Mouse (Mus musculus) cerebral cortex, adult 2 months (tissue): ENCODE results near the gene Mmd2.

Experiments
- WGBS: fragments of 180-500 bp; shearing (Covaris S2); methylation state at CpG from one replicate; pipeline ENCODE4 v1.1.7; 2018; 5-methylcytosine and 5-hydroxymethylcytosine counted together

Gene Mmd2

DNA sequence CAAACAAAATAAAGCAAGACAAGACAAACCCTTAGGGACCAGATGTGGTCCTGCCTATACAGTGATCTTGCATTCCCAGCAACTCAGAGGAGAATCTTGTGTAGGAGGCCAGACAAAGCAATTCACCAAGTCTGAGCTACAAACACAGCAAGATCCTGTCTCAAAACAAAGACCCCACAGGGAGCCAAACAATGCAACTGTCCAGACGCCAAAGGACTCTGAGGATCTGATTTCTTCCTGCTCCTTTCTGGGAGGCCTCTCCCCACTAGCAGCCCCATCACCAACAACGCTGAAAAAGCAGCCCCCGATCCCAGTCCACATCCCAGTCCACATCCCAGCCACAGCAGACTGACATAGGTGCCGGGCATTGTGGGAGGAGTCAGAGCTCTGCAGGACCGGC, 62.3 kb downstream of the Mmd2 start:
- 57% methylated on average over 5 of the region's 5 CpGs for WGBS

GRCm38 (mm10) chr5:142545014-142545795, 63.4 kb downstream of the Mmd2 start:
- 87% methylated on average over 5 of the region's 5 CpGs for WGBS

GRCm38 (mm10) chr5:142537286-142537685, 71.3 kb downstream of the Mmd2 start:
- 87% methylated on average over 3 of the region's 3 CpGs for WGBS

DNA sequence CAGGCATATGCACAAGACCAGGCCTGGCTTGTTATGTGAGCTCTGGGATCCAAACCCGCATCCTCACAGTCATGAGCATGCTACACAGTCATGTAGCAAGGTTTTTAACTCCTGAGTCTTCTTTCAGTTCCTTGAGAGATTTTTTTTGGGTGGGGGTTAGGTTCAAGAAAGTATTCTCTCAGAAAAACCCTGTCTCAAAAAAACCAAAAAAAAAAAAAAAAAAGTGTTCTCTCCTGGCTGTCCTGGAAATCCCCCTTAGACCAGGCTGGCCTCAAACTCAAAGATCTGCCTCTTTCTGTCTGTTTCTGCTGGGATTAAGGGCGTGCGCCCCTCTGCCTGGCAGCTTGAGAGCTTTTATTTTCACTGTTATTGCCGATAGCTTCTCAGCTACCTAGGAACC, 73.2 kb downstream of the Mmd2 start:
- 88% methylated on average over 4 of the region's 4 CpGs for WGBS

DNA sequence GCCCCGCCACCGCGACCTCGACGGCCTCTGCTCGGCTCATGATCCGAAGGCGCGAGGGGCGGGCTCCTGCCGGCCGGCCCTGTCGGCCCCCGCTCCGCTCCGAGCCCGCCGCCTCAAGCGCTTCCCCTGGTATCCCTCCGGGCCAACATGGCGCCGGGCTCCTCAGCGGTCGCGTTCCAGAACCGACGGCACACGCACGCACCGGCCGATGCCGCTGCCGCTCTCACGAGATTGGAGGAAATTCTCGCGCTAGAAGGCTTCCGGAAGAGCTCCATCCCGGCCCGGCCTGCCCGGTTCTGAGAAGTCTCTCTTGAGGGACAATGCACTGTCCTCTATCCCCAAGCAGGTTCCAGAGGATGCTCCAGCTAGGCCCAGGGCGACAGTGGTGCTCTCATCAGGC, 78.7 kb downstream of the Mmd2 start, which contains the start of gene Papolb:
Papolb (minus strand) TSS at position 162 of the 400 bp plus-strand sequence.
- WGBS = 40% methylated on average over 41 of the region's 41 CpGs

DNA sequence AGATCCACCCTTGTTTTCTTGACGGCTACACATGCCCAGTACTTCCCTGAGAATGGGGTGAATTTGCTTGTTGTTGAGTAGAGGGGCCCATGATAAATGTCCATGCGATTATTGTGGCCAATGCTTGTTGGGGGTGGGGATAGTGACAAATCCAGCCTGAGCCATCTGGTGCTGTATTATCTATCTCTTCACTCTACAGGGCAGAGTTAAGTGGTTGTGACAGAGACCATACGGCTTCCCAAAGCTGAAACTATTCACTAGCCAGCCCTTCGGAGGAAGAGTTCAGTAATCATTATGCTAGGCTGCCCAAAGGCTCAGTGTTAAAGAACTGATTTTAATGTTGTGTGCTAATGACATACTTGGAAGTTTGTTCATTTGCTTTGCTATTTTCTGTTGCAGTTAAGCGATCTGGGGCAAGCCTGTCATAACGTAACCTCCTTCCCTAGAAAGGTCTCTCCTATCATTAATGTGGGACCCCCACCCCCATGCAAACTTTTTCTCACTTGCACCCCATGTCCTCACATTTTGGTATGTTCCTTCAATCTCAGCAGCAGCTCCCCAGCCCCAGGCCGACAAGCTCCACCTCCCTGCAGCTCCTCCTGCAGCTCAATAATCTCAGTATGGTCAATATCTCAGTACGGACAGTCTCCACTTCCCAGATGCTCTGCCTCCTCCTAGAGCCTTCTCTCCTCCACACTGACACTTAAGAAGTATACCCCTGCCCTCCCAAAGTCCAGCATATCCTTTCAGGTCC, 83.7 kb downstream of the Mmd2 start:
- WGBS = 77% methylated on average over 8 of the region's 8 CpGs

GRCm38 (mm10) chr5:142521195-142521866, 87.3 kb downstream of the Mmd2 start:
- 77% methylated on average over 11 of the region's 11 CpGs for WGBS

- 82% methylated on average over 4 of the region's 4 CpGs for WGBS
These were observed 88.2 kb downstream of the Mmd2 start for GRCm38 (mm10) chr5:142520360-142520759.

DNA sequence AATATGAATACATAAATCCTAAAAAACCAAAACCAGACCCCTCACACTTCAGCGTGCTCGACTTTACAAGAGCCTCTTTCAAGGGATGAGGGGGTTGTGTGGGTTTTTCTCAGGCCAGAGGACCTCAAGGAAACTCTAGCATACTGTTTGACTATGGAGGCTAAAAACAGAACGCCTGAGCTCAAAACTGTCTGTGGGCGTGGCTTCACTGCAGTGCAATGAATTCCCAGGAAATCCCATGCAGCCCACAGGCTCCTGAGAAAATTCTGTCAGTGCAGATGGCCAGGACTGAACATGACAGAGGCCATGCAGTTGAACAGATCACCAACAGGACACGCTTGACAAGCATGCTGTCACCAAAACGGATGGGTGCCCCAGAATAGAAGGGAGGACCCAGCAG, 89.6 kb downstream of the Mmd2 start:
- 36% methylated on average over 6 of the region's 6 CpGs for WGBS
